Mouse (Mus musculus) layer of hippocampus, postnatal 10 days (tissue): Measurements from ENCODE around the gene Trak1. TPM values are rescaled to one million over a fixed set of nuclear protein-coding genes. Genes with fewer than 3 reads are reported as not detected.
A peak's percentile ranks its signal among the peaks of the same experiment; 100 is the strongest.

Experiments
- DNase-seq, 2 experiments: peaks; one replicate each; pipeline ENCODE4 v3.0.0; 2021; ENCODE audit warnings: low spot score in 2 of 2
- long read RNA-seq: library from polyadenylated mRNA; stranded (forward); transcript quantifications from one replicate; pipeline ENCODE4 v2.0.0, GENCODE M21; 2023
- total RNA-seq, 2 experiments: library from RNA; stranded (reverse); gene quantifications; 2 replicates each; pipeline ENCODE4 v1.2.3; 2021

The Trak1 gene
- total RNA-seq = 100 to 1,000 TPM; 207 to 210 TPM
- long read RNA-seq, partial matches to known transcripts = 8 of 47 reads
- long read RNA-seq, other reads (novel, unspliced or antisense) = 39 of 47 reads

DNA sequence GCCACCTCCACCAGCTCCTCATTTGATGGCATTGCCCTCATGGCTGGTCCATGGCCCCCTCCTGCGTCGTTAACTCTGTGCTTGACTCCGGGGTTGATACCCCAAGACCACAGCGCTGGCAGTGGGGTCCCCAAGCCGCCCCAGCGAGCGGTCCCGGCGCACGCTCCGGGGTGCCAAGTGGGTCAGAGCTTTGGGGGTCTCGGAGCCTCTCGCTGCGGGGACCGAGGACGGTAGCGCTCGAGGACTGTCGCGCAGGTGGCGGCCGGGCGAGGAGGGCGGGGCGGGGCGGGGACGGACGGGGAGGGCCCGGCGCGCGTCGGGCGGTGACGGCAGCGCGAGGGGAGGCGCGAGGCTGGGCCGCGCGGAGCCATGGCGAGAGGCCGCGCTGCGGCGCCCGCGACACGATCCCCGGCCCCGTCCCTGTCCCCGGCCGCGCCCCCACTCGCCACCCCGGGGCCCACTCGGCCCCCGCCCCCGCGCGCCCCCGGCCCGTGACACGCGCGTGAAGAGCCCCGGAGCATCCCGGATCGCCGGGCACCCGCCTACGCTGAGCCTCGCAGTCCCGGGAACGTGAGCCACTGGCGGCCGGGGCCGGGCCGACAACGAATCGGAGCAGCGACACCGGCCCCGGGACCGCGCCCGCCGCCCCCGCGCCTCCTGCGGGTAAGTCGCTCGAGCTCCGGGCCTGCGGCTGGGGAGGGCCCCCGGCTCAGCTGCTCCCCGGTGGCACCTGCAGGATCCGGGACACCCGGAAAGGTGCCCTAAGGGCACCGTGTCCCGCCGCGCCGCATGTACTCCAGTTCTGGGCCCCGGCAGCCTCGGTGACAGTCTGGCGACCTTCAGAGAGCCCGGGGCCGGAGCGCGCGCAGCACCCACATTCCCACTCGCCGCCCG lies at the start of gene Trak1:
TSS of gene Trak1 (plus strand) at position 332 of the 894 bp plus-strand sequence.
- peak; percentile 58 to 72 for DNase-seq

DNA sequence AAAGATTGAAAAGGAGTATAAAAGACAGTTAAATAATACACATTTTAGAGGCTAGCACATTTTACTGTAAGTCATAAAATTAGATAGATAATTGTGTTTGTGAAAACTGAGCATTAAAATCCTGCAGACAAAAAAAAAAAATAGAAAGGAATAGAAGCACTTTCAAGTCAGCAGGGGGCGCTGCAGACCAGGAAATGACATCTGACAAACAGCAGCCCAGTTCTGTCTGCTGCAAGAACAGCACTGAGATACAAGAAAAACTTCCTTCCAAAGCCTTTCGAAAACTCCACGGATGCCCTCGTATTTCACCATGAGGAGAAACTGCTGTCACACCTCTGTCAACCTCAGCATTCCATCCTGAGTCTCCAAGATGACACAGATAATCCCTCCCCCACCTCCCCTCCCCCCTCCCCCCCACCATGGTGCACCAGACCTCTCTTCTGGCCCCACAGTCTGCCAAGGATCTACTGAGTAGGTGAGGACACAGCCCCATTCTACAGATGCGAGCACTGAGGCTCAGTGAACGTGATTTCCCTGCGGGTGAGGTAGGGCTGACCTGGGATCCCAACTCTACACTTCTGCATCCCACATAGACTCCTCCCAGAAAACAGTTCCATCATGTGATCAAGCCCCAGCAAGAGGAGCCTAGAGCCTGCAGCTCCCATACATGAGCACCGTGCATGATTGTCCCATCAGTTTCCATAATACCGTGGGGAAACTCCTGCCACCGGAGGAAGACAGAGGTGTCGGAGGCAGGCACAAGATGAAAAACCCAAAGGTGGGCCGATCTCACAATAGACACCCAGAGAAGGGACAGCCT lies 49.1 kb upstream of the Trak1 start:
- DNase-seq = peak; percentile 90

DNA sequence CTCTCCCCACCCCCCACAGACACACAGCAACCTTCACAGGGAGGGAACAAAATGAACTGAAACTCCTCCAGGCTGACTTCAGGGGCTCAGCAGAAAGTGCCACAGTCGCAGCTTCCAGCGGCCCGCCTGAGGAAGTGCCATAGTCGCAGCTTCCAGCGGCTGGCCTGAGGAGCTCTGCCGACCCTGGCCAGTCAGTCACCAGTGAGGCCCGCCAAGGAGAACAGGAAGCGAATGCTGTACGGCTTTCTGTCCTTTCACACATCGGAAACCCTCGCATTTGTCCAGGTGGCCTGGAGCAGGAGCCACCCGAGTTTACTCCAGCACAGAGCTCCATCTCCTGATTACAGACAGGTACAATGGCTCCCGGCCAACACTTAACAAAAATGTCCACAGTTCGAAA lies 47.5 kb upstream of the Trak1 start:
- DNase-seq = no peak

DNA sequence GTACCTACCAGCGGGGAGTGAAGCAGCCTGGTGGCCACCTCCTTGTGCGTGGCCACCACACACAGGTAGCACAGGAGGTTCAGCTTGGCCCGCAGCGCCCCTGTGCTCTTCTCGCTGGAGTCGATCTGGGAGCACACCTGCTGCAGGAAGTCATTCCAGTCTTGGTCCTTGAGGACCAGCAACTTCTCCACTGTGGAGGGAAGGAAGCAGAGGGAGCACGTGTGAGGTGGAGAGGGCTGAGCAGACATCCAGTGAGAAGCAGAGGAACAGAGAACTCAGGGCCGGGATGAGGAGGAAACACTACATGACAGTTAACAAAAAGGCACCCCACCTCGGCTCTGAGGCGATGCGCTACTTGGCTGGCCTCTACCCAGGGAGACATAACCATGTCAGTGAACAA lies 46.4 kb upstream of the Trak1 start:
- DNase-seq = peak in 1 of 2 experiments; percentile 8

DNA sequence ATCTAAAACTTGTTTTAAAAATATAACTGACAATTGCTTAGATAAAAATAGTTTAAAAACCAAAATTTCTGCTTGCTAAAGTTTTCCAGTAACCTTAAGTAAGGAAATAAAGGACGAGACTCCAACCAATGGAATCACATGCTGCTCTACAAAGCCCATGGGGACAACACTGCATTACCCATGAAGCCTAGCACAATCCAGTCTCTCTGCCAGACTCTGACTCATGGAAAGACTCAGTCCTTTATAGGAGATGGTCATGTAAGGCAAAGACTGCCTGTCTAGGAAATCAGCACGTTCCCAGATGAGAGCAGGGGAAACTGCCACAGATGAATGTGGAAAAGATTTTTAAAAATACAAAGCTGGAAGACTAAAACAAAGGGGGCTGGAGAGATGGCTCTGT lies 43.3 kb upstream of the Trak1 start:
- DNase-seq = no peak

DNA sequence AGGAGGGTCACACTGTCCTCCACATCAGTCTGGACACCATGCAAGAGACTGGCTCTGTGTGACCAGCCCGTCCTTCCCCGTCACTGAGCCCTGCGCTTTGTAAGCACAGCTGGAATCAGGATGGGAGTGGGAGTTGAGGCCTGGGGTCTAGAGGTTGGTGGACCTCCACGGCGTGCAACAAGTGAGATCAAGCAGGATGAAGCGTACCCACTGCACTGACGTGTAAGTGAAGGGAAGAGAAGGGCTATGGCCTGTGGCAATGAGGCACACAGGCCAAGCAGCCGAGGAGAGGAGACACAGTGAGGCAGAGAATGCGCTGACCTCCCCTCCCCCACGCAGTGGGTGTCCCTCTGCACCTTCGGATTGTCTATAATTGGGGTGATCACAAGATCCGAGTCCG lies 42.5 kb upstream of the Trak1 start:
- DNase-seq = no peak

DNA sequence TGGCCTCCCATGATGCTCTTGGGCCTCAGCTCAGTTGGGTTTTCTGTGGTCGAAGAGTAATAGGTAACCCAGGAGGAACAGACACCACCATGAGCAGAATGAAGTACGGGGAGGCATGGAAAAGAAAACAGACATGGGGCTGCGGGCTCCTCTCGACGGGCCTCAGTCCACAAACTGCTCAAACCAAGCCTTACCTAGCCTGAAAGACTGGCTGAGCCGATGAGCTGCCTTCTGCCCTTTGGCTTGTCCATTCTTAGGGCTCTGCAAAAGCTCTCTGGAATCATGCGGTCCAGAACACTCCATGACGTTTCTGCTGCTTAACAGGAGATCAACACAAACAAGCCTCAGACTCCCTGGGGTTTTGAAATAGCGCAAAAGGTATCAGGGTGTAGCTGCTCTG lies 40.2 kb upstream of the Trak1 start:
- DNase-seq = no peak

DNA sequence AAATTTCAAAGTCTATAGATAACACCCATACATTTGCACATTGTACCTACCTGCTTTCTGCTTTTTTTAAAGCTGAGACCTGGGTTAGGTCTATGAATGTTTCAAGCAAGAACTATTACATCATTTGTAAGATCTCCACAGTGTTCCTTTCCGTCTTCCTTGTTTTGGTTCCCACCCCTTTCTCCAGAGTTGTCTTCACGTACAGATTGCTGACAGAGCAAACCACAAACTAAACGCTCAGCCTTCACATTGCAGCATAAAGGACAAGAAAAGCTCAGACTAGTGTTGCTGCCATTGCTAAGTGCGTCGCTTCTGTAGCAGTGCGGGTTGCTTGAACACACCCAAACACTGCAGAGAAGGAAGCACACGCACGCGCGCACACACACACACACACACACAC lies 32.0 kb upstream of the Trak1 start:
- no peak for DNase-seq

DNA sequence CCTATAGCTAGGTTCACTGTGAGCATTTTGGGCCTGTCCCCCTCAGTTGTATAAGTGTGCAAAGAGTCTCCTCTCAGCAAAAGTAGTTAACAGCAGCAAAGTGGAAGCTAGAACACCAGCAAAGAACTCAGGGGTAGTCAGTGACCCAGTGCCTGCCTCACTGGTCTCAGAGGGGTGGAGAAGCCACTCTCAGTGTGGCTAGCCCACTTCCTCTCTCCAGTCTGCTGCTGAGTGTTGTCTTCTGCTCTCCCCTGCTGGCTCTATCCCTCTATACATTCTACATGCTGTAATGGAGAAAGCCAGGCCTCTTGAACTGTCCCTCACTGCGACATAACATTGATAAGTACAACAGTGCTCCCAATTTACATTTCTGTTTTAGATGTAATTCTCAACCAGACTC lies 26.2 kb upstream of the Trak1 start:
- DNase-seq = no peak

DNA sequence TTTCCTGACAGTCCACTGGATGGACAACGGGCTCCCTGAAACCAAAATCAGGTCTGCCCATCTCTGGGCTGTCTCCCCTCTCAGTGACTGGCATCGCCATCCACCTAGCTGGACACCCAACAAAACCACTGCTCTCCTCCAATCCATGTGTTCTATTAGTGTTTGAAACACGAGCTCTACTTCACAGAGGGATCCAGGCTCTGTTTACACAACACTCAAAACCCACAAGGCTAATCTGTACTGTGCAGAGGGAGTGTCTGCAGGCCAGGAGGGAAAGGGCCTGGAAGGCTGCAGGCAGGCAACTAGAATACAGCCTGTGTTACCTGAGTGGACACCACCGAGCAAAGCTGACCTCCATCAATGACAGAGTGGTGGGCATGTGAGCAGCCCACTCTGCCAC lies 25.7 kb upstream of the Trak1 start:
- no peak for DNase-seq

DNA sequence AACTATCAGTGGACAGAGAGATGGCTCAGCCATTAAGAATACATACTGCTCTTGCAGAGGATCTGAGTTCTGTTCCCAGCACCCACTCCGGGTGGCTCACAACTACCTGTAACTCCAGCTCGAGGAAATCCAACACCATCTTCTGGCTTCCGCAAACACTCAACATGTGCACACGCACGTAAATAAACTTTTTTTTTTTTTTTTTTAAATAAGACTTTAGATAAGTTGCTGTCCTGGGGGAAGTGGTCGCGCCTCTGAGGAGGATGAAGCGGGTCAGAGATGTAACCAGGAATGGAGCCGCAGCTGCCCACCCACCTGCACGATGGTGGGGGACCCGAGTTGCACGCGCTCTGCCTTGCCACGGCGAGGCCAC lies 20.6 kb upstream of the Trak1 start:
- DNase-seq = no peak

DNA sequence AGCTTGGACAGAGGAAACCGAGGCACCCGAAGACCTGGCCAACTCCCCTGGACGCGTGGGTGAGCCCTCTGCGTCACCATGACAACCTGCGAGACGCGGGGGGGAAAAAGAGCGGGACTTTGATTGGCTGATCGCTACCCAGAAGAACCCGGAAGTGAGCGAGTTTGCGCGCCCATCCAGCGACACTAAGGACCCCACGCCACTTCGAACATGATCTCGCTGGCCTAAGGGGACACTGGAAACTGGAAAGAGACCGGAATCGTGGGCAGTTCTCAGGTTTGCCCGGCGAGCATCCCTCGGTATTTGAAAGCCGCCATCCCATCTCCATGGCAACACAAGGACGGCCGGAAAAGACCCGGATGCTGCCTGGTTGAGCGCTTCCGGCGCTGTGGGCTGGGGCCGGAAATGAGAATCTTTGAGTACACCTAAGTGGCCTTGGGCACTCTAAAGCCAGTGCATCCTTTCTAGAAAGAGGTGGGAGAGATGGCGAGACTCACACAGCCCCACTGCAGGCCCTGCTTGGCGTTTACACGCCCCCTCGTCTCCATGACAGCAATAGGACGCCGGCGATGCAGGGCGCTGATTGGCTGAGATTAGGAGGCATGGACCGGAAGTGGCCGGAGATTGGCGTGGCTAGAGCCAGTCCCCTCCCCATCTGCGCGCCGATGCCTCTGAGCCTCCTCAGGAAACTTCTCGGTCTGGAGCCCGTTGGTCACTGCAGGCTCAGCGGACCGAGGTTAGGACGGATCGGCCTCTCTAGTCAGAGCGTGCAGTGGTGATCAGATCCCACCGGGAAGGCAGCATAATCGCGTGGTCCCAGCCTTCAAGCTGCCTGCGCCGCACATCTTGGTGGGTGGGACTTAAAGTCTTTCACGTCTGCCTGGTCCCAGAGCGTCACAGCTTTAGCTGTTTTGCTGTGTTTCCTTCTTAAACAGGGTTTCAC lies 19.9 kb upstream of the Trak1 start, which contains the start of gene Ulk4:
TSS of gene Ulk4 (minus strand) at position 80 of the 943 bp plus-strand sequence.
- DNase-seq = peak; percentile 91 to 92

DNA sequence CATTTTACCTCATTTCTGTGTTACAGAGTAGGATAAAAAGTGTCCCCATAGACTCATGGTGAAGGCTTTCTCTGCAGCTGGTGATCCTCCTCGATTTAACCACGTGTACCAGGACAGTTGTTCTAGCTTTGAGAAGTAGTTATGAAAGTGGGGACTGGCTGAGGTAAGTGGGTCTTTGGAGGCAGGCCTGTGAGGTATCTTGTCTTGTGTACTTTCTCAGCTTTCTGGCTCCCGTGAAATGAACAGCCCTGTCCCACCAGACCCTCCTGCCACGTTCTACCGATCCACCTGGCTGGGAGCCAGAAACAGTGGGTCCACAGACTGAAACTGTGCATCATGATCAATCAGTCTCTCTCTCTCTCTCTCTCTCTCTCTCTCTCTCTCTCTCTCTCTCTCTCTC lies 18.1 kb upstream of the Trak1 start:
- no peak for DNase-seq

DNA sequence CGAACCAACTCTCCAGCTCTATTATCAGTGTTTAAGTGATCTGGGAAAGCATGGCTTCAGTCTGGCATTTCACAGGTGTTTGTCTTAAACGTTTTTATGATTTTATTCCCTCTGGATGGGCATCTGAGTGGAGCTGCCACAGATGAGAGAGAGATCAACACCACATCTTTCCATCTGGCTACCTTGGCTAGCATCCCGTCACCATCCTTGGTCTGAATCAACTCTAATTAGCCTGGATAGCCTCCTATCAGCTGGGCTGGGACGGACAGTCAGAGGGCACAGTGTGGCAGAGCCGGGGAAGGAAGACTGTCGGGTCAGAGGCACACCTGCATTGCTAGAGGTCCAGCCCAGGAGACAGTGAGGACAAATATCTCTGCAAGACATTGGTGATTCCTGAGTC lies 15.4 kb upstream of the Trak1 start:
- no peak for DNase-seq

DNA sequence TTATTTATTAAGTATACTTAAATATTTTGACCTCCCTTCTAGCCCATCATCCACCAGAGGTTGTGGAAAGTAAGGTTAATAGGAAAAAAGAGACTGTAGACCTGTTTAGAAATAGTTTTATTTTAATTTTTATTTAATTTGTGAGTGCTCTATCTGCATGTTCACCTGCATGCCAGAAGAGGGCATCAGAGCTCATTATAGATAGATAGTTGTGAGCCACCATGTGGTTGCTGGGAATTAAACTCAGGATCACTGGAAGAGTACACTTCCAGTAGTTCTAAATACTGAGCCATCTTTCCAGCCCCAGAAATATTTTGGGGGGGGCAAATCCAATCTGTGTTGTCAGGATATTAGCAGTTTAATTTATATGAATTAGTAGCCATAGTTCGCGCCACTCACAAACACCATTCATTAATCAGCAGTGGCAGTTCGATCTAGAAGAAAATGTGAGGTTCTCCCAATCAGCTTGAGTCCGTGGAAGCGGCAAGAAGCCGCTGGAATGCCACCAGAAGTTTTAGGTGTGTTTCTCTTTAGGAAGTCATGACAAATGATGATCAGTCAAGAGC lies 13.6 kb upstream of the Trak1 start:
- no peak for DNase-seq

DNA sequence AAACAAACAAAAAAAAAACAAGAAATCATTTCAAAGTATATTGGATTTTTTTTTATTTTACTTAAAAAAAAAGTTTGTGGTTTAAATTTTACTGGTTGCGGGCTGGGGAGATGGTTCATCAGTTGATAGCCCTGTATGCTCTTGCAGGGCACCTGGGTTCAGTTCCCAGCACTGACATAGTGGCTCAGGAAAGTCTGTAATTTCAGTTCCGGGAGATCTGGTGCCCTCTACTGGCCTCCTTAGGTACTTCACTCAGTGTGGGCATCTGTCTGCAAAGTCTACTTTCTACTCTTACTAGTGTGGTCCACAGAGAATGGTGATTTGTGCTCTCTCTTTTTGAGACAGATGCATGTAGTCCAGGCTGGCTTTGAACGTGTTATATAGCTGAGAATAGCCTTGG lies 12.9 kb upstream of the Trak1 start:
- DNase-seq = peak; percentile 50 to 51

DNA sequence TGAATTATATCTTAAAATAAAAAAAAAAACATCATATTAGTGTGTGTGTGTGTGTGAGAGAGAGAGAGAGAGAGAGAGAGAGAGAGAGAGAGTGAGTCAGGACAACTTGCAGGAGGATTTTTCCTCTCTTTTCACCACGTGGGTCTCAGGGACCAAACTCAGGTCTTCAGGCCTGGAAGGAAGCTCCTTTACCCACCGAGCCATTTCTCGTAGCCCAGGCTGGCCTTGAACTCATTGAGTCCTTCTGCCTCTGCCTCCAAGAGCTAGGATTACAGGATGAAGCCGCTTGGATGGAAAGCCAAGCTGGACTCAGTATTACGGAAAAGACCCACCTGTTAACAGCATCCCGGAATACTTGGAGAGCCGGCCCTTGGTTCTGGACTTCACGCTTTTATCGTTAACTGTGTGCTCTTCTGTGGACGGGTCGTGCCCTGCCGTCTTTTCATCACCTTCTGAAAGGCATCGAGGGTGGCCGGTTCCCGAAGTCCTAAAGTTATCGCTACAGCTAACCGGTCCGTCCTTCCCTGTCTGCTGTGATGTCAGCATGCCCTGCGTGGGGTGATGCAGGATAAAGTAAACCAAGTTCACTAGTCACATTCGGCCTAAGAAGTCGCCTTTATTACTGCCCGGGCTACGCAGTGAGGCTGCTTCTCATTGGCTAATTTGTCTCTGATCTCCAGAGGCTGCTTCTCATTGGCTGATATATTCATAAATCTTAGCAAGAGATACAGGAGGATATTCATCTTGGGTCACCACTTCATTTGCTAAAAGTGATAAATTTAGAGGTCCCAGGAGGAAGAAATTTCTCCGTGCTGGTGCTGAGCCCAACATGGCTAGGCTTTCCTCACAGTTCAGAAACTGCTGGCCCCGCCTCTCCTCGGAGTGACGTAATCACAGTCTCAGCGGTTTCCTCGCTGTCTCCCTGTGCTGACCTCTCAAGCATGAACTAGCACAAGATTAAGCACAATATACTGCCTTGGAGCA lies 11.7 kb upstream of the Trak1 start:
- DNase-seq = peak; percentile 49 to 57

DNA sequence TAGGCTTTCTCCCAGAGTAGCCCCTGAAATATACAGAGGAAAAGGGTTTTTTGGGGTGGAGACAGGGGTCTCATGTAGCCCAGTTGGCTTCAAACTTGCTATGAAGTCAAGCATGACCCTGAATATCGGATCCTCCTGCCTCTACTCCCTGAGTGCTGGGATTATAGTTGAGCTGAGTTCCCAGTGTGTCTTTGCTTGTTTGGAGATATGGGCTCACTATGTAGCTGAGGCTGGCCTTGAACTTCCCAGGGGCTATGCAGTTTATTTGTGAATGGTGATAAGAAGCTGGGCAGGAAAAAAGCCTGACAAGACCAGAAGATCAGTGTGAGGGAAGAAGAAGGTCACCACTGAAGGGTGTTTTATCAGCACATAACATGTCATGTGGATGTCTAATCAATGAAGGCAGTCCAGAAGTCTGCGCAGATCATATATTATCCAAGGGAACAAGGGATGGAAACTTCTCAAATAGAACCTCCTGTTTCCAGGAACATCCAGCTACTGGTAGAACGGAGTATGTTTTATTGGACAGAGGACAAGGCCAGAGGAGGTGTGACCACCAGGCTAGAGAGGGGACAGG lies 10.9 kb upstream of the Trak1 start:
- DNase-seq = no peak

DNA sequence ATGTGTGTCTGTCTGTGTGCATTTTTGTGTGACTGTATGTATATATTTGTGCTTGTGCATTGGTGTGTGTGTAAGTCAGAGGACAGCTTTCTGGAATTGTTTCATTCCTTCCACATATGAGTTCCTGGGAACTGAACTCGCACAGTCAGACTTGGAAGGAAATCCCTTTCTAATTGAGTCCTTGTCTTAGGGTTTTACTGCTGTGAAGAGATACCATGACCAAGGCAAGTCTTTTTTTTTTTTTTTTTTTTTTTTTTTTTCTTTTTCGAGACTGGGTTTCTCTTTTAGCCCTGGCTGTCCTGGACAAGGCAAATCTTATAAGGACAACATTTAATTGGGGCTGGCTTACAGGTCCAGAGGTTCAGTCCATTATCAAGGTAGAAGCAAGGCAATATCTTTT lies 6.0 kb upstream of the Trak1 start:
- DNase-seq = no peak
